Mouse (Mus musculus) stomach, postnatal 0 days (tissue): ENCODE results near the gene Gna12. TPM values are rescaled to one million over a fixed set of nuclear protein-coding genes. Genes with fewer than 3 reads are reported as not detected.

Experiments used
- ATAC-seq: fragments of 200-750 bp; cut with Nextera tagmentation; 2 replicates; pipeline ENCODE4 v1.8.0; 2017; ENCODE audit not compliant: low FRiP score, low TSS enrichment
- DNase-seq: peaks from one replicate; pipeline ENCODE4 v3.0.0-alpha.2; 2016; ENCODE audit warnings: low spot score
- H3K27ac ChIP-seq: fragments of 300-500 bp; sonication (generic); replicated peaks from 2 replicates; pipeline ENCODE4 v1.5.1; 2014; ENCODE audit warnings: mild to moderate bottlenecking, control low read depth
- H3K27me3 ChIP-seq: fragments of 300-500 bp; sonication (generic); 2 replicates; pipeline ENCODE4 v1.6.1; 2014; ENCODE audit warnings: low read length; ENCODE audit not compliant: control insufficient read depth, insufficient read depth
- H3K36me3 ChIP-seq: fragments of 300-500 bp; sonication (generic); 2 replicates; pipeline ENCODE4 v1.6.1; 2014; ENCODE audit warnings: low read length, mixed read lengths; ENCODE audit not compliant: control insufficient read depth, insufficient read depth
- H3K4me1 ChIP-seq: fragments of 300-500 bp; sonication (generic); replicated peaks from 2 replicates; pipeline ENCODE4 v1.6.1; 2014; ENCODE audit warnings: antibody characterized with exemption; ENCODE audit not compliant: control insufficient read depth, insufficient read depth
- H3K4me2 ChIP-seq: fragments of 300-500 bp; sonication (generic); replicated peaks from 2 replicates; pipeline ENCODE4 v1.6.1; 2014; ENCODE audit warnings: low read depth, mild to moderate bottlenecking, control low read depth, moderate library complexity
- H3K4me3 ChIP-seq: fragments of 300-500 bp; sonication (generic); 2 replicates; pipeline ENCODE4 v1.5.1; 2014; ENCODE audit warnings: low read depth, low read length, control low read depth
- H3K9ac ChIP-seq: fragments of 300-500 bp; sonication (generic); 2 replicates; pipeline ENCODE4 v1.6.1; 2014; ENCODE audit warnings: mild to moderate bottlenecking, low read length, control low read depth, mixed read lengths
- H3K9me3 ChIP-seq: fragments of 300-500 bp; sonication (generic); 2 replicates; pipeline ENCODE4 v1.6.1; 2016; ENCODE audit warnings: low read length; ENCODE audit not compliant: control insufficient read depth
- CTCF ChIP-seq: IDR thresholded peaks from 2 replicates; pipeline ENCODE4 v1.5.1; 2016; ENCODE audit warnings: antibody characterized with exemption, low read depth, mild to moderate bottlenecking, moderate library complexity
- EP300 ChIP-seq: optimal IDR thresholded peaks from 2 replicates; pipeline ENCODE3; 2016; ENCODE audit warnings: antibody characterized with exemption
- WGBS: fragments of 180-500 bp; shearing (Covaris S2); extraction: QIAGEN DNeasy Blood & Tissue Kit; methylation state at CpG from one replicate; pipeline ENCODE4 v1.1.7; 2014; 5-methylcytosine and 5-hydroxymethylcytosine counted together
- polyA plus RNA-seq: library from polyadenylated mRNA; unstranded; fragments of >200 nt; fragmentation: Nextera tagmentation; extraction: Ambion mirVana; gene quantifications from 2 replicates; pipeline ENCODE4 v1.2.1, GENCODE M21; 2015

The Gna12 gene
- polyA plus RNA-seq, 1 experiment from 2014 or later: 19.6 TPM

DNA sequence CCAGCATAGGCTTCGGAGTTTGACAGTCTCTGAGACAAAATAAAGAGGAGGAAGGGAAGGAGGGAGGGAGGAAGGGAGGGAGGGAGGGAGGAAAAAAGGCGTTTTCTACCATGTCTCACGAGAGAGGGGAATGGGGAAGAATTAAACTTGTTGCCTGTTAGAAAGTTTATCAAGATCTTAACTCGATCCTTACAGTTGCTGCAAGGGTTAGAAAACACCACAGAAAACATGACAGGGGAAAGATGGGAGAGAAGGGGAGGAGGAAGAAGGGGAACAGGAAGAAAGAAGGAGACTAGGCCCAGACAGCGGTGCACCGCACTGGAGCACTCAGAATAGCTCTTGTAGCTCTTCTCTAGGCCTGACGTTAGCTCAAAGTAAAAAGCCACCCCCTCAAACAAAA lies 58.1 kb downstream of the Gna12 start:
- Histone ChIP-seq H3K27ac (peak overlapping the region; percentile 74), H3K27me3 (no peaks in the 10 kb centered on the region), H3K9me3 (no peaks in the 10 kb centered on the region), H3K9ac (no peak overlapping the region), H3K36me3 (no peaks in the 10 kb centered on the region), H3K4me2 (no peak overlapping the region), H3K4me3 (no peak overlapping the region), H3K4me1 (peaks cover 15% of the 10 kb centered on the region)
- DNase-seq: no peak
- WGBS: 32% methylated on average over 7 of the region's 7 CpGs
- TF ChIP-seq EP300: no peak
- TF ChIP-seq CTCF: no peak
- no peak for ATAC-seq

DNA sequence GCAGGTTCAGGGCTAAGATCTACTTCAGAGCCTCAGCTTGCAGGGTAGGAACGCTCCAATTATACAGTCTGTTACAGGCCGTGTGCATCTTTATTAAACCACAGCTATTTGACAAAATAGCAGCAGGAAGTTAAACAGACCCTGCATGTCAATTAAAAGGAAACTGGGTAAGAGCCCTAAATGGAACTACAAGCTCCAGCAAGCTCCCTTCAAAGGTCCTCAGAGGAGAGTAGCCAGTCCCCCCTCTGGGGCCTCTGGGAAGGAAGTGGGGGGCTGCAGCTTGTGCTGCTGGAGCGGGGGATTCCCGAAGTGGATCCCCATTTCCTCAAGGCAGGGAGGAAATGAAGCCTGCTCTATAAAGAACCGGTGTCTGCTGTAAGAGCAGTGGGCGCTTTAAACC lies 58.6 kb downstream of the Gna12 start:
- no peak overlapping the region for H3K4me2 ChIP-seq
- no peaks in the 10 kb centered on the region for H3K27me3 ChIP-seq
- no peak overlapping the region for H3K4me3 ChIP-seq
- no peaks in the 10 kb centered on the region for H3K9me3 ChIP-seq
- no peaks in the 10 kb centered on the region for H3K36me3 ChIP-seq
- H3K27ac ChIP-seq: peak overlapping the region; percentile 74
- TF ChIP-seq EP300 (no peak), CTCF (no peak)
- ATAC-seq (no peak), DNase-seq (no peak)
- 23% methylated on average over 6 of the region's 6 CpGs for WGBS
- no peak overlapping the region for H3K9ac ChIP-seq
- peaks cover 15% of the 10 kb centered on the region for H3K4me1 ChIP-seq

DNA sequence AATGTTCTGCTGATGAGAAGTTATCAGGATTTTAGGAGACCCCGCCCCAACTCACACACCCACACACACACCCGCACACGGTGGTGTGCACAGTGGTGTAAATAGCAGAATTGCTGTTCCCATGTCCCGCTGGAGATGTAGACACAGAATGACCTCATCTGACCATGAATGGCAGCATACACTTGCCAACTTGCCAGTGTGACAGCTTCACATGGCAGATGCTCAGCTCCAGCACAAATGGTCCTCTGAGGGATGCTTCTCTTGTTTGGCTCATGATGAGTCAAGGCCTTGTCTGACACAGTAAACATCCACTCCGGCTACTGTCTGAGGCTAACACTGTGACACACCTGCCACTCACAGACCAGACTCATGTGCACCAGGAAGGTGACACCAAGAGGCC lies 61.9 kb downstream of the Gna12 start:
- no peaks in the 10 kb centered on the region for H3K27me3 ChIP-seq
- ATAC-seq (peak; percentile 41; the same call in 1 of the 2 replicates), DNase-seq (no peak)
- peaks cover 15% of the 10 kb centered on the region for H3K4me1 ChIP-seq
- 48% methylated on average over 5 of the region's 5 CpGs for WGBS
- H3K9me3 ChIP-seq: no peaks in the 10 kb centered on the region
- no peaks in the 10 kb centered on the region for H3K36me3 ChIP-seq
- no peak overlapping the region for H3K4me3 ChIP-seq
- no peak overlapping the region for H3K4me2 ChIP-seq
- peak overlapping the region; percentile 91 for H3K27ac ChIP-seq
- no peak overlapping the region for H3K9ac ChIP-seq
- TF ChIP-seq CTCF (no peak), EP300 (no peak)

DNA sequence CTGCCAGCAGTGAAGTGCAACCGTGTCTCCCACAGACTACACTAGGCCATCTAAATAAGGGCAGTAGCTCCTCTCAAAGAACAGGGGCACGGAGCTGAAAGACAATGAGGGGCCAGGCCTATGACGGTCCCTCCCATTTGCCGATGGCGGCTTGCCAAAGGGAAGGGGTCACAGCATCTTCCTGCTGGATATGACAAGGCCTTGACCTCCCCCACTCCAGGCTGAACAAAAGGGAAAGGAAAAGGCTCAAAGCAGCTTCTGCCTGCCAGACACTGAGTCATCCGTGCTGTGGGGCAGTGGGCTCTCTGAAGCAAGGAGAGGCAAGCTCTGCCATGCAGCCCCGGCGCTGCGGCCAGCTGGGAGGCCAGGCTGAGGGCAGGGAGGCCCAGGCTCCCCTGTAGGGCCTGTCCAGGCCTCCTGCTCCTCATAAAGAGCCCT lies 62.5 kb downstream of the Gna12 start:
- Histone ChIP-seq H3K9ac (peak overlapping the region; percentile 32; the same call in 1 of the 2 replicates), H3K36me3 (no peaks in the 10 kb centered on the region), H3K9me3 (no peaks in the 10 kb centered on the region), H3K4me1 (peaks cover 15% of the 10 kb centered on the region), H3K27ac (peak overlapping the region; percentile 91), H3K4me2 (no peak overlapping the region), H3K27me3 (no peaks in the 10 kb centered on the region), H3K4me3 (no peak overlapping the region)
- WGBS: 21% methylated on average over 9 of the region's 9 CpGs
- TF ChIP-seq EP300 (no peak), CTCF (no peak)
- ATAC-seq: peak; percentile 53; the same call in 1 of the 2 replicates
- DNase-seq: peak; percentile 56

DNA sequence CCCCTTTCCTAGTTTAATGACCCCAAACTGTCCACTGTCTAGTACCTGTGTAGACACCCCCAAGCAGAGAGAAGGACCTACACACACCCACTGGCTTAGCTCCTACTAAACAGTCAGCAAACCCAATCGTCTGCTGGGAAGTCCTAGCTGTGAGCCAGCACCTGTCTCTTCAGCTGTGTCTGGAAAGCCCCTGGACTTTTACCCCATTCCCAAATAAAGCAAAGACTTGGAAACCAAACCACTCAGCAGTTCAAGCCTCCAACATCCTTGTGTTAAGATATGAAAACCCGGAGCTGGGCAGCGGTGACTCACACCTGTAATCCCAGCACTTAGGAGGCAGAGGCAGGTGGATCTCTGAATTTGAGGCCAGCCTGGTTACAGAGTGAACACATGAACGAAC lies 63.7 kb downstream of the Gna12 start:
- DNase-seq (no peak), ATAC-seq (no peak)
- Histone ChIP-seq H3K4me2 (no peak overlapping the region), H3K9ac (no peak overlapping the region), H3K36me3 (no peaks in the 10 kb centered on the region), H3K27ac (no peak overlapping the region), H3K4me1 (peaks cover 12% of the 10 kb centered on the region), H3K4me3 (no peak overlapping the region), H3K9me3 (no peaks in the 10 kb centered on the region), H3K27me3 (no peaks in the 10 kb centered on the region)
- TF ChIP-seq EP300: no peak
- no peak for TF ChIP-seq CTCF
- WGBS: 64% methylated on average over 4 of the region's 4 CpGs

DNA sequence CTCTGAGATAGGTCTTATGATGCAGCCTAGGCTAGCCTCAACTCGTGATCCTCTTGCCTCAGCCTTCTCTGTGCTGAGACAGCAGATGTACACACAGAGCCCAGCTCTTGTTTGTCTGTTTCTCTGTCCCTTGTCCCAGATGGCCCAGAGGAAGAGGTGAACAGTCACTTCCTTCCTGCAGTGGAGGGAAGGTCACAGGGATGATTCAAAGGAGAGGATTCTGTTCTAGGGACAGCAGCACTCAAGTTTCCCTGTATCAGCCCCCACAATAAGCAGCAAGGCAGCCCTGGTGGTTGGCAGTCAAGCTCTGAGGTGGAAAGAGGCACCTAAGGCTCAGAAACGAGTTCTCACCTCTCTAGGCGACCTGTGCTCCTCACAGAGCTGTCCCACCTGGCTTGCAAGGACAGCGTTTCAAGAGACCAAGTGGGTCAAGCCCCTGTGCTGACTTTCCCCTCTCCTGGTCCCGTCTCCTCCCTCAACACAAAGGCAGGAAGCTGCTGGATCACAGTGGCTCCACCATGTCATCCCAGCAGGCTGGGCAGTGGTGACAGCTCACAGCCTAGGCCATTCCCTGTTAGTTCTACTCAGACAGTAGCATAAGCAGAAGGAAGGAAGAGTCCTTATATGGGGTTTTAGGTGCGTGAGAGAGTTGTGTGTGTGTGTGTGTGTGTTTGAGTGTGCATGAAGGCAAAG lies 65.2 kb downstream of the Gna12 start:
- Histone ChIP-seq H3K27ac (peak overlapping the region; percentile 61), H3K9ac (peak overlapping the region; percentile 18; the same call in 1 of the 2 replicates), H3K36me3 (peaks cover 9% of the 10 kb centered on the region), H3K4me1 (peaks cover 10% of the 10 kb centered on the region), H3K4me2 (no peak overlapping the region), H3K27me3 (no peaks in the 10 kb centered on the region), H3K4me3 (no peak overlapping the region), H3K9me3 (no peaks in the 10 kb centered on the region)
- TF ChIP-seq CTCF (no peak), EP300 (no peak)
- 64% methylated on average over 6 of the region's 6 CpGs for WGBS
- ATAC-seq (no peak), DNase-seq (no peak)
